Comparison of ENCODE assay signal across 14 mouse cellular contexts in the genomic region with DNA sequence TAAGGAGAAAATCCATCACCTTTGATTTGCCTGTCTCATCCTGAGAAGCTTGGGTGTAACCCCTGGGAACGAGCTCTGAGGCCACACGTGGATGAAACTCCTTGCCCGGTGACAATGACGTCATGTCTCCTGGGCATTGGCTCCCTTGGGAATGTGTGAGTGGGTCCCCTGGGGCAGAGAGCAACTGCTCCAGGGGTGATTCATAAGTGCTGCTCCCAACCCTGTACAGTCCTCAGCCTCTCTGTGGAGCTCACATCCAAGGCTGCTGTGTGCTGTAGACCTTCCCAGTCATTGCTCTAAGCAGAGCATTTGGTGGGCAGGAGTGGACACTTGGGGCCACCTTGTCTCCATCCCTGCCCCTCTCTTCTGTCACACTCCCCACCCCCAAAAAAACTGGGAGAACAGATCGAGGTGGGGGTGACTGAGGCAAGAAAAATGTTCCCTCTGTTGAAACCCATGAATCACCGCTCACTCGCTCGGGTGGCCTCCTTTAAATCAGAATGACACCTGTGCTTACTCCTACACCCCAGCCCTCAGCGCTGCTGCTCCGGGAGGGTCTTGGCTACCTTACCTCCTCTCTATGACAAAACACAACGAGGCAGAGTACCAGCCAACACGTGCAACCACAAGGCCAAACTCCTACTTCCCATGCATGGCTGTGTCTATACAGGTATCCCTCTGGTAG.
DNase-seq lines count a peak whose midpoint lies in the region; ATAC-seq lines count a peak whose summit lies in the region.
"Had no signal": no experiment of that assay in that cellular context is flagged by ENCODE, and none has a peak within 500 bp of the region (broad histone marks: within the 10 kb centered on the region; RNA-seq: fewer than 3 reads in every experiment).

No protein-coding gene starts in this region.

- H3K27me3 ChIP-seq in neural tube, embryonic 15.5 days (replicated peaks): no peaks in the 10 kb centered on the region
- no peaks in the 10 kb centered on the region for H3K27me3 ChIP-seq in embryonic facial prominence, embryonic 10.5 days (replicated peaks; ENCODE audit: low read depth, poor library complexity, severe bottlenecking)
- H3K27me3 ChIP-seq: stomach, embryonic 15.5 days had no signal

- no peak overlapping the region for H3K4me2 ChIP-seq in neural tube, embryonic 15.5 days
- H3K4me2 ChIP-seq: midbrain, embryonic 12.5 days; stomach, embryonic 15.5 days had no signal

- 70% methylated on average over 12 of the region's 12 CpGs for WGBS in neural tube, embryonic 15.5 days
- 90% methylated on average over 12 of the region's 12 CpGs for WGBS in embryonic facial prominence, embryonic 10.5 days

- no peak overlapping the region for H3K27ac ChIP-seq in neural tube, embryonic 15.5 days (replicated peaks)
- H3K27ac ChIP-seq in embryonic facial prominence, embryonic 10.5 days (replicated peaks): 0 out of 2 replicates have a peak overlapping the region, but pooled peaks have one; percentile 11
- H3K27ac ChIP-seq: hindbrain, postnatal 0 days; midbrain, embryonic 12.5 days; stomach, embryonic 15.5 days had no signal

- H3K9ac ChIP-seq in neural tube, embryonic 15.5 days (replicated peaks): no peak overlapping the region
- H3K9ac ChIP-seq: midbrain, embryonic 12.5 days; stomach, embryonic 15.5 days had no signal

- H3K36me3 ChIP-seq in neural tube, embryonic 15.5 days: no peaks in the 10 kb centered on the region
- no peaks in the 10 kb centered on the region for H3K36me3 ChIP-seq in embryonic facial prominence, embryonic 10.5 days (replicated peaks)
- H3K36me3 ChIP-seq: G1E; midbrain, embryonic 12.5 days; stomach, embryonic 15.5 days had no signal

- no peaks in the 10 kb centered on the region for H3K9me3 ChIP-seq in neural tube, embryonic 15.5 days (replicated peaks)
- H3K9me3 ChIP-seq in embryonic facial prominence, embryonic 10.5 days: no peaks in the 10 kb centered on the region
- H3K9me3 ChIP-seq: midbrain, embryonic 12.5 days; stomach, embryonic 15.5 days had no signal

- H3K4me1 ChIP-seq in neural tube, embryonic 15.5 days: peaks cover 49% of the 10 kb centered on the region
- peaks cover 72% of the 10 kb centered on the region for H3K4me1 ChIP-seq in embryonic facial prominence, embryonic 10.5 days

- ATAC-seq in neural tube, embryonic 15.5 days (ENCODE audit: low FRiP score): peak; percentile 45; the same call in 1 of the 2 replicates
- ATAC-seq: hindbrain, postnatal 0 days had no signal

- no peak overlapping the region for H3K4me3 ChIP-seq in neural tube, embryonic 15.5 days (replicated peaks)
- H3K4me3 ChIP-seq in embryonic facial prominence, embryonic 10.5 days: no peak overlapping the region
- H3K4me3 ChIP-seq: midbrain, embryonic 12.5 days; stomach, embryonic 15.5 days had no signal

- DNase-seq in adrenal gland, adult (ENCODE audit: inconsistent age in 2 of 2, low spot score in 1 of 2): peak; percentile 69 to 84
- no peak for DNase-seq in adrenal gland, postnatal 4 days (ENCODE audit: low spot score in 2 of 2)
- no peak for DNase-seq in neural tube, embryonic 10.5 days (ENCODE audit: extremely low spot score, low spot score)
- no peak for DNase-seq in embryonic facial prominence, embryonic 10.5 days (ENCODE audit: low spot score)
- DNase-seq in telencephalon, adult 2 months (ENCODE audit: low read depth, low spot score): peak; percentile 22
- DNase-seq in spleen, postnatal 10 days (ENCODE audit: low spot score in 2 of 2): no peak
- DNase-seq in c-Kit-positive CD71-positive TER-119-positive erythroid progenitor cells, embryonic 14.5 days (ENCODE audit: low spot score): no peak
- DNase-seq: cerebellum, adult 18-20 months; kidney, postnatal 25 days had no signal

Comparison
In these comparisons a context has a peak if more than half of its experiments do, and no peak if none do; other contexts are left out.
1. DNase-seq: peak in adrenal gland, adult (2 of 2) and telencephalon, adult 2 months (single experiment); none in adrenal gland, postnatal 4 days (0 of 2), neural tube, embryonic 10.5 days (single experiment), embryonic facial prominence, embryonic 10.5 days (single experiment), spleen, postnatal 10 days (0 of 2) and c-Kit-positive CD71-positive TER-119-positive erythroid progenitor cells, embryonic 14.5 days (single experiment).